ENCODE assay signal across 12 mouse cellular contexts in genomic region chr5:151047488-151047887, GRCm38 (mm10).
DNase-seq lines count a peak whose midpoint lies in the region; ATAC-seq and TF ChIP-seq lines count a peak whose summit lies in the region.
"Had no signal": no experiment of that assay in that cellular context is flagged by ENCODE, and none has a peak within 500 bp of the region (broad histone marks: within the 10 kb centered on the region; RNA-seq: fewer than 3 reads in every experiment).

No protein-coding gene starts in this region.

- peaks cover 16% of the 10 kb centered on the region for H3K36me3 ChIP-seq in neural tube, embryonic 13.5 days
- peaks cover 17% of the 10 kb centered on the region for H3K36me3 ChIP-seq in limb, embryonic 14.5 days (ENCODE audit: control insufficient read depth, insufficient read depth, low read length)
- no peaks in the 10 kb centered on the region for H3K36me3 ChIP-seq in forebrain, postnatal 0 days (ENCODE audit: insufficient read depth)
- H3K36me3 ChIP-seq: hindbrain, embryonic 12.5 days; midbrain, embryonic 12.5 days had no signal

- TF ChIP-seq POLR2A in limb, embryonic 14.5 days (IDR thresholded peaks at IDR 0.05; ENCODE audit: borderline replicate concordance, extremely low read depth, insufficient read depth, insufficient read length): no peak

- 0 out of 2 replicates have a peak, but pooled peaks cover 5% of the 10 kb centered on the region for H3K9me3 ChIP-seq in neural tube, embryonic 13.5 days
- H3K9me3 ChIP-seq in limb, embryonic 14.5 days (ENCODE audit: control insufficient read depth, low read length): no peaks in the 10 kb centered on the region
- no peaks in the 10 kb centered on the region for H3K9me3 ChIP-seq in forebrain, postnatal 0 days (ENCODE audit: low read length)
- H3K9me3 ChIP-seq: hindbrain, embryonic 12.5 days; midbrain, embryonic 12.5 days had no signal

- H3K4me2 ChIP-seq in neural tube, embryonic 13.5 days: no peak overlapping the region
- no peak overlapping the region; the same call in 1 of the 2 replicates for H3K4me2 ChIP-seq in limb, embryonic 14.5 days (replicated peaks; ENCODE audit: low read depth, low read length, severe bottlenecking)
- H3K4me2 ChIP-seq in forebrain, postnatal 0 days (ENCODE audit: low read depth): no peak overlapping the region
- H3K4me2 ChIP-seq: hindbrain, embryonic 12.5 days; midbrain, embryonic 12.5 days had no signal

- peak overlapping the region; percentile 46 for H3K27ac ChIP-seq in neural tube, embryonic 13.5 days (replicated peaks)
- peak overlapping the region; percentile 67 for H3K27ac ChIP-seq in limb, embryonic 14.5 days (replicated peaks; ENCODE audit: low read depth, low read length)
- H3K27ac ChIP-seq in forebrain, postnatal 0 days (ENCODE audit: low read depth, low read length): no peak overlapping the region
- H3K27ac ChIP-seq: hindbrain, embryonic 12.5 days; midbrain, embryonic 12.5 days had no signal

- no peak for TF ChIP-seq CTCF in forebrain, postnatal 0 days (IDR thresholded peaks at IDR 0.05; ENCODE audit: low read depth)

- H3K9ac ChIP-seq in neural tube, embryonic 13.5 days: no peak overlapping the region
- H3K9ac ChIP-seq in limb, embryonic 14.5 days (ENCODE audit: low read depth, low read length, severe bottlenecking): peak overlapping the region; percentile 8; the same call in 1 of the 2 replicates
- H3K9ac ChIP-seq in forebrain, postnatal 0 days: no peak overlapping the region
- H3K9ac ChIP-seq: hindbrain, embryonic 12.5 days; midbrain, embryonic 12.5 days had no signal

- no peak for ATAC-seq in neural tube, embryonic 13.5 days (ENCODE audit: low read depth)
- peak; percentile 60; the same call in 1 of the 2 replicates for ATAC-seq in limb, embryonic 14.5 days (ENCODE audit: low FRiP score, low read depth)
- ATAC-seq in forebrain, postnatal 0 days: no peak
- ATAC-seq: forebrain, embryonic 16.5 days had no signal

- no peak overlapping the region for H3K4me3 ChIP-seq in neural tube, embryonic 13.5 days
- H3K4me3 ChIP-seq in limb, embryonic 14.5 days (replicated peaks; ENCODE audit: low read length): no peak overlapping the region
- H3K4me3 ChIP-seq in forebrain, postnatal 0 days (ENCODE audit: low read depth, low read length): no peak overlapping the region
- H3K4me3 ChIP-seq: hindbrain, embryonic 12.5 days; midbrain, embryonic 12.5 days had no signal

- 81% methylated on average over 12 of the region's 12 CpGs for WGBS in neural tube, embryonic 13.5 days
- 25% methylated on average over 12 of the region's 12 CpGs for WGBS in limb, embryonic 14.5 days
- 89% methylated on average over 12 of the region's 12 CpGs for WGBS in forebrain, postnatal 0 days

- DNase-seq in gastrocnemius, adult 18-20 months (ENCODE audit: low spot score): peak; percentile 27
- no peak for DNase-seq in gastrocnemius, adult 8-10 months (ENCODE audit: low spot score in 2 of 2)
- DNase-seq in neural tube, embryonic 10.5 days (ENCODE audit: extremely low spot score, low spot score): no peak
- peak; percentile 68 for DNase-seq in limb, embryonic 14.5 days (ENCODE audit: low spot score)
- DNase-seq in adrenal gland, adult 2 months: no peak
- DNase-seq in forebrain, postnatal 0 days: no peak
- no peak for DNase-seq in thymus, postnatal 25 days
- DNase-seq: thymus, adult 18-20 months had no signal

- H3K4me1 ChIP-seq in neural tube, embryonic 13.5 days (replicated peaks): 0 out of 2 replicates have a peak, but pooled peaks cover 2% of the 10 kb centered on the region
- H3K4me1 ChIP-seq in limb, embryonic 14.5 days (ENCODE audit: control insufficient read depth, insufficient read depth, low read length): peaks cover 13% of the 10 kb centered on the region
- no peaks in the 10 kb centered on the region for H3K4me1 ChIP-seq in forebrain, postnatal 0 days (ENCODE audit: insufficient read depth)
- H3K4me1 ChIP-seq: hindbrain, embryonic 12.5 days; midbrain, embryonic 12.5 days had no signal

- H3K27me3 ChIP-seq in neural tube, embryonic 13.5 days: no peaks in the 10 kb centered on the region
- no peaks in the 10 kb centered on the region for H3K27me3 ChIP-seq in limb, embryonic 14.5 days (ENCODE audit: control insufficient read depth, insufficient read depth, low read length)
- no peaks in the 10 kb centered on the region for H3K27me3 ChIP-seq in forebrain, postnatal 0 days (ENCODE audit: insufficient read depth, low read length)
- H3K27me3 ChIP-seq: hindbrain, embryonic 12.5 days; midbrain, embryonic 12.5 days had no signal

Comparison
In these comparisons a context has a peak if more than half of its experiments do, and no peak if none do; other contexts are left out.
1. DNase-seq: peak in gastrocnemius, adult 18-20 months (single experiment) and limb, embryonic 14.5 days (single experiment); none in gastrocnemius, adult 8-10 months (0 of 2), neural tube, embryonic 10.5 days (single experiment), adrenal gland, adult 2 months (single experiment), forebrain, postnatal 0 days (single experiment) and thymus, postnatal 25 days (single experiment).